Mouse (Mus musculus) kidney, adult 2 months (tissue): ENCODE data around the gene Ptpre. TPM values are rescaled to one million over a fixed set of nuclear protein-coding genes. Genes with fewer than 3 reads are reported as not detected.

Experiments
- DNase-seq: peaks from one replicate; pipeline ENCODE4 v3.0.0; 2021
- H3K27ac ChIP-seq: fragments of 200-500 bp; 2 replicates; pipeline ENCODE4 v1.5.1; 2012; ENCODE audit warnings: low read depth, low read length, control low read depth, inconsistent platforms; ENCODE audit not compliant: insufficient read depth
- H3K27me3 ChIP-seq: fragments of 200-500 bp; replicated peaks from 2 replicates; pipeline ENCODE4 v1.6.1; 2012; ENCODE audit warnings: mild to moderate bottlenecking, moderate library complexity, low read length, inconsistent platforms; ENCODE audit not compliant: control insufficient read depth, insufficient read depth
- H3K36me3 ChIP-seq: fragments of 200-500 bp; 2 replicates; pipeline ENCODE4 v1.6.1; 2012; ENCODE audit warnings: mild to moderate bottlenecking, moderate library complexity, low read length, inconsistent platforms; ENCODE audit not compliant: control insufficient read depth, insufficient read depth
- H3K4me1 ChIP-seq: fragments of 200-500 bp; 2 replicates; pipeline ENCODE4 v1.6.1; 2011; ENCODE audit warnings: low read length; ENCODE audit not compliant: control insufficient read depth, insufficient read depth
- H3K4me3 ChIP-seq: fragments of 200-500 bp; 2 replicates; pipeline ENCODE4 v1.5.1; 2011; ENCODE audit warnings: mild to moderate bottlenecking, low read depth, low read length, control low read depth; ENCODE audit not compliant: insufficient read depth
- CTCF ChIP-seq: fragments of 200-500 bp; conservative IDR thresholded peaks from 2 replicates; pipeline ENCODE4 v1.5.1; 2011; ENCODE audit warnings: low read depth, mild to moderate bottlenecking, control low read depth, low read length, moderate library complexity, mixed read lengths; ENCODE audit not compliant: insufficient read depth, insufficient read length
- POLR2A ChIP-seq: fragments of 200-500 bp; IDR thresholded peaks from one replicate; pipeline ENCODE4 v1.6.1; 2011; ENCODE audit warnings: low read depth, low read length, control low read depth
- WGBS: fragments of 180-500 bp; shearing (Covaris S2); methylation state at CpG from one replicate; pipeline ENCODE4 v1.1.7; 2018; 5-methylcytosine and 5-hydroxymethylcytosine counted together
- polyA plus RNA-seq: library from polyadenylated mRNA; depleted of rRNA; stranded (reverse); fragments of >200 nt; gene quantifications from 2 replicates; pipeline ENCODE4 v1.2.3, GENCODE M21; 2012

Ptpre gene
- polyA plus RNA-seq, 1 experiment = 2.5 TPM

DNA sequence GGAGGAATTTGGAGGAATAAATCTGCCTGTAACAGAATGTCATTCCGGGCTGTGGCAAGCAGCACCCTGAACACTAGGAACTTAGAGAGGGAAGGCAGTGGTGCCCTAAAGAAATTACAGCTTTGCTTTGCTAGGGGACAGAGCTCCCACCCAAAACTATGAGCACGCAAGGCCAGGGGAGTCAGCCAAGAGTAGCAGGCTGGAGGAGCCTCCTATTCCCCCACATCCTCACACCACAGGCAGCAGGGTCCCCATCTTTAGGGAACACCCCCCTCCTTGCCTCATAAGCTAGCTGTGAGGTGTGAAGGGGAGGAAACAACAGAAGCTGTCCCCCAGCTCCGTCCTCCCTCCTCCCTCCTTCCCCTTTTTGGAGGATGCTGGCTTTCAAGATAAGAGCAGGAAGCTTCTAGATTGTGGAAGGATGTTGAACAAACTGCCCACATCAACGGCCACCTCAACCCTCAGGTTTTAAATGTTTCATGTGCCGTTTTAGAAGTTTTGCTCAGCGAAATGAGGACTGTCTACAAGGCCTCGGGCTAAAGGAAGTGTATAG, 61.1 kb downstream of the Ptpre start:
- H3K27ac ChIP-seq = peak overlapping the region; percentile 56
- no peaks in the 10 kb centered on the region for H3K27me3 ChIP-seq
- peaks cover 5% of the 10 kb centered on the region for H3K4me1 ChIP-seq
- TF ChIP-seq POLR2A (no peak), CTCF (no peak)
- DNase-seq = no peak
- no peaks in the 10 kb centered on the region for H3K36me3 ChIP-seq
- WGBS = 58% methylated on average over 7 of the region's 7 CpGs
- no peak overlapping the region for H3K4me3 ChIP-seq

DNA sequence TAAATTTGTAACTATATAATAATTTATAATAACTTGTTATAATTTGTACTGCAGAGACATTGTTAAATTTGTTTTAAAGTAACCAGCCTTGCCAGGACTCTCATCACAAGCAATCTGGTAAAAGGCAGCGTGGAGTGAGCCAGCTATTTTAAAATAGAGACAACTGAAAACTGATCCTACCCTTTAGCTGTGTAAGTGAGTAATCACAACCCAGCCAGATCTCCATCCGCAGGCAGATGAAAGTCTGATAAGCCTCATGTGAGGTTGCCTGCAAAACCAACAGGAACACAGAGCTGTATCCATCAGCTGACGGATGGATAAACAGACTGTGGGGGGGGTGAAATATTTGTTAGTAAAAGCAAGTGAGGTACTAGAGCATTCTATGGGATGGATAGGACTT, 62.8 kb downstream of the Ptpre start:
- Histone ChIP-seq H3K36me3 (no peaks in the 10 kb centered on the region), H3K27ac (no peak overlapping the region), H3K27me3 (no peaks in the 10 kb centered on the region), H3K4me1 (peaks cover 8% of the 10 kb centered on the region), H3K4me3 (no peak overlapping the region)
- TF ChIP-seq POLR2A = no peak
- no peak for TF ChIP-seq CTCF
- 78% methylated on average over 3 of the region's 3 CpGs for WGBS
- no peak for DNase-seq

DNA sequence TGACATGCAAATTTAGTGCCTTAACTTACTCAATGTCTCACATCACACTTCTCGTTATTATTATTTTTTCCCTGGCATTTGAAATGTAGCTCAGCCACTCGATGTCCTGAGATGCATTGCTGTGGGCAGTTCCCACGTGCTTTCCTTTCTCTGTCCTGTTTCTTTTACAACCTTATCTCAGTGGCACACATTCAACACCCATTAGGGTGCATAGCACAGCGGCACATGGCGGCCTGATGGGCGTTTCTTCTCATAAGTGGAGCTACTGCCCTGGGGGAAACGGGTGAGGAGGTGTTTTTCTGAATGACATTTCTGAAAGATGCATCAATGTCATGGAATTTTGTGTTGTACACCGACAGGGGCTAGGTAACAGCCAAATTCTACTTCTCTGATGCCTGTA, 64.3 kb downstream of the Ptpre start:
- Histone ChIP-seq H3K27me3 (no peaks in the 10 kb centered on the region), H3K4me1 (peaks cover 8% of the 10 kb centered on the region), H3K4me3 (no peak overlapping the region), H3K36me3 (no peaks in the 10 kb centered on the region), H3K27ac (no peak overlapping the region)
- TF ChIP-seq CTCF = no peak
- WGBS = 87% methylated on average over 8 of the region's 8 CpGs
- no peak for DNase-seq

DNA sequence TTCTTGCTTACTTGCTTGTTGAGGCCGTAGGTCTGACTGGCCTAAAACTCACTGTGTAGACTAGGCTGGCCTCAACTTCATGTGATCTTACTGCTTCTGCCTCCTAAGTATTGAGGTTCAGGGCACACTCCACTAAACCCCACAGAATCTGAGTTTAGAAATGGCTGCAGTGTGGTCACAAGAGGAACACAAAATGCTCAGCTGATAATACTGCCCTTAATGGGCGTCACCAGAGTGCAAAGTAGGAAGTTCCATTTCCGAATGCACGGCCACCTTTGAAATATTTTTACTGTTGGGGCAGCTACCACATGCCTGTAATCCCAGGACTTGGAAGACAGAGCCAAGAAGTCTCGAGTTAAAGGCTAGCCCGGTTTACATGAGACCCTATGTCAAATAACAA, 65.0 kb downstream of the Ptpre start:
- WGBS = 91% methylated on average over 6 of the region's 6 CpGs
- Histone ChIP-seq H3K36me3 (no peaks in the 10 kb centered on the region), H3K27me3 (no peaks in the 10 kb centered on the region), H3K4me3 (no peak overlapping the region), H3K27ac (no peak overlapping the region), H3K4me1 (peaks cover 8% of the 10 kb centered on the region)
- TF ChIP-seq POLR2A (no peak), CTCF (no peak)
- no peak for DNase-seq

GRCm38 (mm10) chr7:135602881-135603523, 65.7 kb downstream of the Ptpre start:
- Histone ChIP-seq H3K4me1 (peaks cover 8% of the 10 kb centered on the region), H3K4me3 (no peak overlapping the region), H3K27ac (peak overlapping the region; percentile 27; the same call in 1 of the 2 replicates), H3K27me3 (no peaks in the 10 kb centered on the region), H3K36me3 (no peaks in the 10 kb centered on the region)
- TF ChIP-seq CTCF (no peak), POLR2A (no peak)
- peak; percentile 87 for DNase-seq
- 45% methylated on average over 5 of the region's 5 CpGs for WGBS

- Histone ChIP-seq H3K27ac (peak overlapping the region; percentile 34), H3K4me3 (no peak overlapping the region)
These were observed 67.9 kb downstream of the Ptpre start for GRCm38 (mm10) chr7:135605002-135605803.

DNA sequence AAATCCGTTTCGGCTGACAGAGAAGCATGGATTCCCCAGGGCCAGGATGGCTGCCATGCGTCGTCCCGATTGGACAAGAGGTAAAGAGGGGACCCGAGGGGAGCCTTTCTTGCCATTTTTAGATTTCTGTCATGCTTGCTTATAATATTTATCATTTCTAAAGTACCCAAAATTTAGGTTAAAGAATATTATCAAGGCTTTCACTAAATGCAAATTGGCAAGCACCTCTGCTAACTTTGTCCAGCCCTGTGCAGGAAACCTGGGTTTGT, 68.5 kb downstream of the Ptpre start:
- WGBS = 86% methylated on average over 6 of the region's 6 CpGs
- H3K36me3 ChIP-seq = no peaks in the 10 kb centered on the region
- no peak overlapping the region for H3K4me3 ChIP-seq
- H3K4me1 ChIP-seq = peaks cover 8% of the 10 kb centered on the region
- no peaks in the 10 kb centered on the region for H3K27me3 ChIP-seq
- DNase-seq = no peak
- no peak for TF ChIP-seq CTCF
- no peak for TF ChIP-seq POLR2A
- H3K27ac ChIP-seq = peak overlapping the region; percentile 34

More at GRCm38 (mm10) chr7:135605002-135605803, 67.9 kb downstream of the Ptpre start:
- Histone ChIP-seq H3K36me3 (no peaks in the 10 kb centered on the region), H3K27me3 (no peaks in the 10 kb centered on the region), H3K4me1 (peaks cover 8% of the 10 kb centered on the region)
- TF ChIP-seq POLR2A (no peak), CTCF (no peak)
- DNase-seq = peak; percentile 40
- WGBS = 47% methylated on average over 15 of the region's 15 CpGs
